Mouse (Mus musculus) natural killer cell, adult 2 months (primary cell): ENCODE measurements around the gene Acbd7.
A peak's percentile ranks its signal among the peaks of the same experiment; 100 is the strongest.

Experiments
- DNase-seq, 2 experiments: peaks; one replicate each; pipeline ENCODE4 v3.0.0; 2022; ENCODE audit warnings: low spot score in 2 of 2

Acbd7 gene

DNA sequence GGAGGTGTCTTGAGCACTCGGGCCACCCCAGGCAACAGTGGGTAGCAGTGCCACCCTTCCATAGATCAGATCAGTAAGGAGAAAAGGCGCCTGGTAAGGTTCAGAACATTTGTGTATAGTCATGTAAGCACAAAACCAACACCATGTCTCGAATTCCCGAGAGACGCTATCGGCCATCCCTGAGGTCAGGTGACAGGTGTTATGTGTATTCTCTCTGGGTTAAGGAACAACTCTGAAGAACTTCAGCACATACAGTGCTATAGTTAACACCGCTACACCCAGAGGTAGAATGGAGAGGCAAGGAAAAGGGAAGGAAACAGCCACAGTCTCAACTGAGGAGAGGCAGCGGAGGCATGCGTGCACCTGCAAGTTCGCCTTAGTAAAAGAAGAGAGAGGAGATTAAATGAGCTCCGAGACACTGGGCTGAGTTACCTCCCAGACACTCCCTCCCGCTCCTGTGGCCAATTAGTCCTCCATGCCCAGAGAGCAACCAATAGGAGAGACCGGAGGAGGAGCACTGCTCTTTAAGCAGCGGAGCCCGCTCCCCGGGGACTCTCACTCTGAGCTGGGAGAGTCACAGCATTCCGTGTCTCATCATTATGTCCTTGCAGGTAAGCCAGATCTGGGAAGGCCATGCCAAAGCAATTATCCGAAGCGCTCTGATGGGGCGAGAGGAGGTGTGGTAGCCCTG is at the start of gene Acbd7:
TSS of gene Acbd7 (plus strand) at position 558 of the 691 bp plus-strand sequence.
- peak; percentile 34 to 35 for DNase-seq

DNA sequence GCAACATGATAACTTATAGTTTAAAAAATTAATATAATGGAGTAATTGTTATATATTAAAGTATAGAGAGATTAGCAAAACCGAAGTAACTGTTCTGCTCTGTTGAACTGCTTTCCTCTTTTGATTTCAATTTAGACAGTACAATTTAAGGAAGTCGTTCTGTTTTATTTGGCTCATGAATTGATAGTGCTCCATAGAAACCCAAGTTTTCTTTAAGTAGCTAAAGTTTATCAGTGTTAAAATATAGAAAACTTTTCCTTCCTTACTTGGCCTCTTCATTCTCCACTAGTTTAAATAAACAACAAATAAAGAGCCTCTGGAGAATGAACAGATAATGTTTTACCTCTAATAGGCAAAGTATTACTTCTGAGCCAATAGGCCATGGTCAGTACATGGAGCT is 49.7 kb upstream of the Acbd7 start:
- no peak for DNase-seq

DNA sequence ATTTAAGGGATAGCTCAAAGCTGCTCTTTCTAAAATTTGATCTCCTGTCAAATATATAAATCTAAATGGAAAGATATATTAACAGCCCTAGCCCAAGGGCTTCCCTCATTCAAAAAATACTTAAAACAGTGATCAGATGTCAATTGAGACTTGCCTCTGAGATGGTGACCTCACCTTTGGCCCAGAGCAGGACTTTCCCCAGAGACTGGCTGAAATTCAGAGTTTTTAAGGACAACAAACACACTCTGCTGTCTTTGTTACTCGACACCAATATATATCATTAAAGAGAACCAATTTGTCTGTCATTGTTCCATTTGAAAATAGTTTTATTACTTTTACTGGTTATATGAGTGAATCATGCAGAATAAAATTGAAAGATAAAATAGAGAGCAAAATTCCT is 46.4 kb upstream of the Acbd7 start:
- DNase-seq, result no peak

DNA sequence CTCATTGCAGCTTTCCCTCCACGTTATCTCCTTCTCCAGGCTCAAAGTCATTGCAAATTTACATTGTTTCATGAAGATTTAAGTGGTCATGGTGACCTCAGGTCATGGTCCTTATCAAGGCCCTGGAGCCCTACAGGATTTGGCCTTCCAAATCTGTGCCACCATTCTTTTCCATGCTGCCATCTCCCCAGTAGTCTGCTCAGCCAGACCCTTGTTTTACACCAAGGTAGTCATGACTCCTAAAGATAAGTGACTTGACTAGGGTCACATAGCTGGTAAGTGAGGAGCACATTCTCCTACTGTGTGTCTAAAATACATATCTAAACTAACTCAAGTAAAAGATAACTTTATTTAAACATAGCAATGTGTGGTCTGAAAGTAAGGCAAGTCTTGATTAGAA is 43.8 kb upstream of the Acbd7 start:
- no peak for DNase-seq

DNA sequence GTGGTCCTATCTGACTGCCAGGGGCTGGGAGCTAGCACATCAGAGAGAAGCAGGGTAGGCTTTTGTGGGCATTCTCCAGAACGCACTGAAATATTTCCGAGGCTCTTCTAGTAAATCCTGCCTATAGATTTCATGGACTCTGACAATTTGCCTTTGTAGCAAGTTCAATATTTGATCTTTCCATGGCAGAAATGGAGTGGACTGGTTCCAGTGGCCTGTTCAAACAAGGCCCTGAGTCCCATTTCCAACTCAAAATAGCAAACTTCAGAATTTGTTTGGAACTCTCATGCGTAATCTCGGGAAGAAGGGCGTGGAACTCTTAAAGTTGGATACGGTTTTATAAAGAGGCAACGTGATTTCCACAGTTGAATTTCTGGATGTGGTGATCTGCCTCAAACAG is 40.1 kb upstream of the Acbd7 start:
- no peak for DNase-seq

DNA sequence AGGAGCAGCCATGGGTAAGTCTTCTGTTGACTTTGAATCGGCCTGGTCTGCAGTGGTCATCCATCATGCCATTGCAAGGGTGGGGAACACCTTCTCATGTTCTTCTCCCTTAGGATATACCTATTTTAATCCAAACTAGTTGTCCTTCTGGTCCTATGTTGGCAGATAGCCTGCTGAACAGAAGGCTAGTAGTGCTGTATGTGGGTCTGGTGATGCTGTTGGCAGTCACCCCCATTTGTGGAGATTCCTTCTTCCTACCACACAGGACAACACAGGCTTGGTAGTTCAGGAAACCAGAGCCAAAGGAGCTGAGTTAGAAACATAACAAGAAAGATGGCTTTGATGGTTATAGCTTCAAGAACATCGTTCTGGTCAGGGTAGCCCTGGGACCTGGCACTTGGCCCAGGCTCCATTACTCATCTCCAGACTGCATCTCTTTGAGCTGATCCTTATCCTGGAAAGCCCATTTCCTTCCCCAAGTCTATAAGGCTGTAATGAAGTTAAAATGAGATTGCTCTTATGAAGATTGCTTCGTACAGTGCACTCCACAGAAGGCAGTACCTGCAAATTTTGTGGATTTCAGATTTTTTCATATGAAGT is 30.4 kb upstream of the Acbd7 start:
- DNase-seq, result no peak

DNA sequence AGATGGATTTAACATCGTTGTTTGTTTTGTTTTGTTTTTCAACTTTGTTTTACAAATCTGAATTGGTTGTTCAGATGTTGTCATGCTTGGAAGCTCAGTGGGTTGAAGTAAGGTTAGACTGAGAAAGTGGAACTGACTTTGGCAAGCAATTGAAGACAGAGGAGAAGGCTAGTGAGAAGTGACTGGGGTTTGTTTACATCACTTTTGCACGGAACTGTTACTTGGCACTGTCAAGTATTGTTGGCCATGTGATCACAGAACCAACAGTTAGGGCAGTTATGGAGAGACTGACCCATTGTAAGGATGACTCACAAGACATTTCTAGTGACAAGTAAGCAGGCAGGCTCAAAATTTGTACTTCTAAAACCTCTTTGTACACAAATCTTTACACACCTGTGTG is 12.8 kb upstream of the Acbd7 start:
- no peak for DNase-seq

DNA sequence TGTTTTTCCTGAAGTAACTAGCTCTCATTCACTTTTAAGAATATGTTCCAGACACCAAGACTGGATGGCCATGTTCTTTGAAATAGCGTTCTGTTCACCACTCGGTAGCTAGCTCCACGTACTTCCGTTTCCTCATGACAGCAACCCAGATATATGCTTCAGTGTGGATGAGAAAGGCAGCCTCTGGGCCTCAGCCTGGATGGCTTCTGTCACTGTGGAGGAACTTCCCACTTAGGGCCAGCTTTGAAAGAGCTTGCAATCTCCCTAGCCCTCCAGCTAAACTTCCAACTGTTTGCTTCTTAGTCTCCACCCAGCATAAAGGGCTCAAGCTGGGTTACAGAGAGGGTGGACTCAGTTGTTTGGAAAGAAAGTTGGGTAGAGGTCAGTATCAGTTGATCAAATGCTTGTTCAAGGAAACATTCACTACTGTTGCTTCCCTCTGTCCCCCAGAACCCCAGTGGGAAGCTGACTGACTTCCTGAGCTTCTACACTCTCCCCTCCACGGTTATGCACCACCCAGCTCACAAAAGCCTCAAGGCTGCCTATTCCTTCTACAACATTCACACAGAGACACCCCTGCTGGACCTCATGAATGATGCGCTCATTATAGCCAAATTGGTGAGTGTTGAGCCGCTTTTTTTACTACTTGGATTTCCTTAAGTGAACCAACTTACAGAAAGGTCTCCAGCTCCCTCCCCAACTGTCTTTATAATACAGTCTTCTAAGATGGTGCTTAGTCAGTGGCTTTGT is 11.4 kb upstream of the Acbd7 start:
- no peak for DNase-seq

DNA sequence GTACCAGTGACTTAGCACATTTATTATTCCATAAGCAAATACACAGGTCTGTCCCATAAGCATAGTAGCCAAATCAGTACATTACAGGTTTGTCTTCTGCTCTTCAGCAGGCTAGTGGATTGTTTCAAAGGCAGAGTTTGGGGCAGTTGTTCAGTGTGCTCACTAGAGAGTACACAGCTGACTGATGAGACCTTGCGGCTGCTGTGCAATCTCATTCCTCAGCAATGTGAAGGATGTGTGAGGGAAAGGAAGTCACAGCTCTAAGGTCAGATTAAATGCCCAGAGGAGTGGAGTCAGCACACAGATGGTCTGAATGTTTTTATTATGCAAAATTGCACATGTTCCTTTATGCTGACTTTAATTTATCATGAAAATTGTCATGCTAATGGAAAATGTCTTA is 9.4 kb upstream of the Acbd7 start:
- DNase-seq, result no peak

DNA sequence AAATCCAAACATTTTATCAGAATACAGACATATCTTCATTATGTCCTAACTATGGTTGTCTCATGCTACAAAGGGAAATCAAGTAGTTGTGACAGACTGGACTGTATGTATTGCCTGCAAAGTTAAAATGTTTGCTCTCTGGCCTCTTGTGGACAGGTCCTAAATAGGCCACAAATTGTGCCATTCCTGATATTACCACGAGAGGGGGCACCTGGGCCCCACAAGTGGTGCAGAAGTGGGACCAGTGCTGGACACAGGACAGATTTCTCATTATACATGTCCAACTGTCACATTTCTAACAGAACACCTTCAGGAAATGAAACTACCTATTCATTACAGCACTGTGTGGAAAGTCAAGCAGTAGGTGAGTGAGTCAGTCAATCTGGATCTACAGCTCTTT is 8.6 kb upstream of the Acbd7 start:
- peak; percentile 59 to 61 for DNase-seq

DNA sequence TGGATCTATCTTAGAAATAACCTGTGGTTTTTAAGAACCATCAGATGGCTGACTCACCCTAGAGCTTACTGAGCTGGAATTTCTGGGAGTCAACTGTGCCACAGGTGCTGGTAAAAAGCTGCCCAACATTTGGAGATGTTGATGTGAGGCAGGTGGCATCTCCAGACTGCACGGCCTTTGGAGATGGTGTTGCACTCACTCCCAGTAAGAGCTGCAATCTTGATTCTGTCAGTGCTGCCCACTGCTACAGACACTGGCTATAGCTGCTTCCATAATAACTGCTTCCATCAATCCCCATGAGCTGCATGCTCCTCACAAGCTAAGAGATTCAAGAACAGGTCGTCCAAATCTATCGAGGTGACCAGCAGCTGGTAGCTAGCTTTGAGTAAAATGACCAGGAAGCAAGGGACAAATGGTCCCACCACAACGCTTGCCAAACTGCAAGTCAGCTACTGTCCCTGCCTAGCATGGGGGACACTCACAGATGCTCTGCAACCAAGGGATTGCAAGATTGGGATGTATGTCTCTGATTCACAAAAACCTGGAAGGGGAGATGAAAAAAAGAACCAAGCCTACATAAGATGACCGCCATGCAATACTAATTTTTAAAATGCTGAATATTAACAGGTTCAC is 4.8 kb upstream of the Acbd7 start:
- DNase-seq, result no peak

DNA sequence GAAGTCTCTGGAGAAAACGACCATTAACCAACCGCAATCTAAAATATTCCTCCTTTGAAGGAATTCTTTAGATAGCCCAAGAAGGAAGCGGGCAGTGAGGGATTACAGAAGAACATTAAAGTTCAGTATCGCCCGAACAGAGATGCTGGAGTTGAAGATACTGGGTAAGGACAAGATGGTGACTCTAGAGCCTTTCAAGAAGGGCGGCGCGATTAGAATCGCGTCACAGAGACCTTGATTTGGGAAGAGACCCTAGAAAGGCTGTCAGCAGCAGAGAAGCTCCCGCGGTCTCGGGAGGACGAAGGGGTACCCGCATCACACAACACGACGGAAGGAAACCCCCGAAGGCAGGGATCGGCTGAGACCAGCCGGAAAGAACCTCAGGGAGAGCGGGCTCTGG is 3.9 kb upstream of the Acbd7 start:
- DNase-seq, result no peak

DNA sequence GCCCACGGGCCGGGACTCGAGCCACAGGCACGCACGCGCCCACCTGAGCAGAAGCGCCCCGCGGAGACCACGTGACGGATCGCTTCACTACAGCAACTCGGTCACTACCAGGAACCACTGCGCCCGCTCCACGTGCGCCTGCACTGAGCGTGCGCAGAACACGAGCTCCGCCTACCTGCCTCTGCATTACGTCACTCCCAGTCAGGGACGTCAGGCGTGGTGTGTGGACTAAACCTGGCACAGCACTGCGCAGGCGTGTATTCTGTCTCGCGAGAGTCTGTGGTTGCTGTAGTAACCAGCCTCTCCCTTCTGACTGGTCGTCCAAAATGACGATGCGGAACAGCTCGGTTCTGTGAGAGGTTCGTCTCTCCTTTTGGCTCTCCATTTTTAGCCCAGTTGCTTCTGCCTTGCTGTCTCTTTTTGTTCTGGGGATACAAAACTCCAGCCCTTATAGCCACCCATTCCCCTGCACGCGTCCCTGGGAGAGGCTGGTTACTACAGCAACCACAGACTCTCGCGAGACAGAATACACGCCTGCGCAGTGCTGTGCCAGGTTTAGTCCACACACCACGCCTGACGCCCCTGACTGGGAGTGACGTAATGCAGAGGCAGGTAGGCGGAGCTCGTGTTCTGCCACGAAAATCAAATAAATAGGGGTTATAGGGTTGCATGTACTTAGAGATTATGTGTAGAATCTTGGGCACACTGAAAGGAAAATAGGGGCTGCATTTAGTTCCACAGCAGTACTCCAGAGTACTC is 3.3 kb upstream of the Acbd7 start, which contains the start of gene Rpp38:
TSS of gene Rpp38 (minus strand) at position 160 of the 759 bp plus-strand sequence.
- peak; percentile 99 to 100 for DNase-seq

DNA sequence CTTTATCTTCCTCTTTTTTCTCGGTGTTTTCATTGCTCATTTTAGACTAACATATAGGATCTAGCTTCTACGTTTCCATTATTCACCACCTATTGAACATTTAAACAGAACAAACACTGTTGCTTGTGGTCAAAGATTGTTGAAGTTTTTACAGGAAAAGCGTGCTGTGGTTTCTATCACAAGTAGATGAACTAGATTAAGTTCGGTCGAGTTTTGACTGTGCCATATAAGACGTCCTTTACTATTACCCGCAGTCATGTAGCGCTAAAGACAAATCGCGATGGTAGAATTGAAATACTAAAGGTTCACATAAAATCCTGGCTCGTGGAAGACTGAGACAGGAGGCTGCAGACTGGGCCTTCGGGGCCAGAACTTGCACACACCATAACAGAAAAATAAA is 2.2 kb upstream of the Acbd7 start:
- DNase-seq, result no peak

DNA sequence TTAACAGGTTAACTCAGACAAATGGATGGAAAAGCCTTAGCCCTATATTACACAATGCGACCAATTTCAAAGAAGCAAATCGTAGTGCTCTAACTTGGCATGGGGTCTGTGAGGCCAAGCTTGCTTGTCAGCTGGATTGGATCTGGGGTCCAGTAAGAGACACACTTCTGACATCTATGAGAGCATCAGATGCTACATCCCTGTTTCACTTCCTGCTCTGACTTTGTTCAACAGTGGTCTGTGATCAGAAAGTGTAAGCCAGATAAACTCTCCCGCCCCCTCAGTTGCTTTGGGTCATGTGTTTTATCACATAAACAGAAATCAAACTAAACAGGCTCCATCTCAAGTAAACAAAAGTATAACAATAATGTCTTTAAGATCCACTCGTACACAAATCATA is 12.5 kb downstream of the Acbd7 start:
- DNase-seq, result no peak

DNA sequence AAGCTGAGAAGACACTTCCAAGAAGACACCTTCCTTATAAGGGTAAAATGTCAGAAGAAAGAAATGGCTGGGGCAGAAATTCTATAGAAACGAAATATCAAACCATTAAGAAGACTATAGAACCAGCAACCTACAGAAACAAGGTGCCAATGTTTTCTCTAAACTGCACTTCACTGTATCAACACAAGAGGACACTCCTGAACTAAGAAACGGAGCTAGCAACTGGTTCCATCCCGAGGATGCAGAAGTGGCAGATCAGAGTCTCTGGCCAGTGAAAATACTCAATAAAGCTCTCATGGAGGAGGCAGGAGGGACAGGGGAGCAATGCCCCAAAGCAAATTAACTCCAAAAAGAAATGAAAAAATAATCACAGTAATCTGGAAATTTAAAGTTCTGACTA is 13.0 kb downstream of the Acbd7 start:
- peak in 1 of 2 experiments; percentile 10 for DNase-seq

DNA sequence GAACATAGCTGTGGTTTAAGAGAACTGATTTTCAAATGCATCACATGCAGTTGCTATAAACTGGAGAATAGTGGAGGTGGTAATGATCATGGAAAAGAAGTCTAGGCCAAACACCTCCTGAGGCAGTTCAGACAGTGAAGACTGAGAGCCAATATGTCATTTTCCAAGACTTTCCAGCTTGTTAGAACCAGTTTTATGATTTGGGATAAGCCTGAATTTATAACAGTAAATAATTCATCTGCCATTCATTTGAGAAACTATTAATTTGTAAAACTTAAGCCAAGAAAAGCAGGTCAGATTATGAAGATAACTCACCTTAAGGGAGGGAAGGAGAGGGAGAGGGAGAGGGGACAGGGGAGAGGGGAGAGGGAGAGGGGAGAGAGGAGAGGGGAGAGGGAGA is 17.2 kb downstream of the Acbd7 start:
- no peak for DNase-seq

DNA sequence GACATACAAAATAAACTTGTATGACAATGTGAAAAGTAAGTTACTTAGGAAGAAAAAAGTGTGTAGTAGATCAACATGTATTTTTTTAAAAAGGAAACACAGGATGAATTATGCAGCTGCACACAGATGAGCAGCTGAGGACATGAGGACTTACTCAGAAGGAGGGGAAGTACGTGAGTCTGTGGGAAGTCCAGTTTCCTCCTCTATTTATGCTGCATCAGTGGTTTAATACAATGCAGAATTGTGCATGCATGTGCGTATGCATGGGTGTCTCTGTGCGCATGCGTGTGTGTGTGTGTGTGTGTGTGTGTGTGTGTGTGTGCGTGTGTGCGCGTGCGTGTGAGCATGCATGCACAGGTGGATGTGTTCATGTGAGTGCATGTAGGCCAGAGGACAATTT is 19.8 kb downstream of the Acbd7 start:
- no peak for DNase-seq

DNA sequence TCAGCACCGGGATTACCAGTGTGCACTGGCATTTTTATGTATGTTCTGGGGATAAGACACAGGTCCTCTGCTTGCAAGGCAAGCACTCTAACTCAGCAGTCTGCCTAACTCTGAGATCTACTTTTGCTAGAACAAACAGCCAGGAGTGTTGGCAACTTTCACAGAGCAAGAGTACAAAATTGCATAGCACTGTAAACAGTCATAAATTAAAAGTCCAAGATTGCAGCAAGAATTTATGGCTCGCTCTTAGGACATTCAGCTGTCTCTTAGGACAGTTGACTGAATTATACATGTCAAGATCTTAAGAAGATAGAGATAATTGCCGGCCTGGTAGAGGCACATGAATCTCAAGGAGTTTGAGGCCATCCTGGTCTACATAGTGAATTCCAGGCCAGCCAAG is 20.3 kb downstream of the Acbd7 start:
- no peak for DNase-seq

DNA sequence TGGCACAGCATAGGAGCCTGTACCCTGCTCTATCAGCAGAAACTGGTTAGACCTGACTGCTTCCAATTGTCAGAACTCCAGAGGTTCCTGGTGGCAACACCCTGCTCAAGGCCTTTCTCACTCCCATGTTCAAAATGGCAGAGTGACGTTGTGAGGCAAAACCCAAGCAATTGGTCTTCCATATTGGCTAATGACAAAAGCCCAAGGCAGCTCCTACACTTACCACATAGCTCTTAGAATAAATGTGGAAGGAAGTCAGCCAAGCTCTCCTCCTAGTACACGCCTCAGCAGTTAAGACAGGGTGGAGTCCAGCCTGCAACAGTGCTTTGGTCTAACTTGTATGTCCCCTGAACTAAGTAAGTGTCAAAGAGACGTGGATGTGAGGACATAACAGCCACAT is 21.9 kb downstream of the Acbd7 start:
- DNase-seq, result no peak

DNA sequence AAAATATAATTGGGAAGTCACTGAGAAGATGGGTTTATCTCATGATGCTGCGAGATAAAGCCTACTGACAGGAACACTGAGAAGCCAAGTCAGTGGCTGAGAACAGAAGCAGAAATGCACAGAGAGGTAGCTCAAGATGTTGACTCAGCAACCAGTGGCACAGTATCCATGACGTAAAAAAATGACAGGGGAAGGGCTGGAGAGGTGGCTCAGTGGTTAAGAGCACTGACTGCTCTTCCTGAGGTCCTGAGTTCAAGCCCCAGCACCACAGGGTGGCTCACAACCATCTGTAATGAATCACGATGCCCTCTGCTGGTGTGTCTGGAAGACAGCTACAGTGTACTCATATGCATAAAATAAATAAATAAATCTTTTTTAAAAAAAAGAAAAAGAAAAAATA is 25.1 kb downstream of the Acbd7 start:
- DNase-seq, result no peak

DNA sequence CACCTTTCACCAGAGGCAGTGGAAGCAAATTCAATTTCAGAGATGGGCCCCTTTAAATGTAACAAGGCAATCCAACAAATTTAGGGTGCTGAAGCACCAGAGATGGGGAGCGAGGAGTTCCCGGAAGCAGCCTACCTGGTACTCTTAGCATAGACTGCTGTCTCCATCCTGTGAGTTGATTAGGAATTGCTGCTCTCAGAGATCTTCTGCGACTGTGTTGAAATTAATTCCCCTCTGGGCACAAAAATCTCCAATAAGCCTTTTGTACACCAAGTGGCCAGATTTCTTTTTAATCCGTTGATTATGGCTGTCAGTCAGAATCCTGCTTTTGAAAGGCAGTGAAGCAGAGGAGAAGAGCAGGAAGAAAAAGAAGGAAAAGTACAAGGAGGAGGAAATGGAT is 29.2 kb downstream of the Acbd7 start:
- DNase-seq, result no peak
